Mouse (Mus musculus): Measurements from ENCODE around the gene Pde4c.
A peak's percentile ranks its signal among the peaks of the same experiment; 100 is the strongest.

The Pde4c gene

GRCm38 (mm10) chr8:70752000-70752764 lies 28.7 kb downstream of the Pde4c start:
- peak; percentile 89 to 90 for DNase-seq

DNA sequence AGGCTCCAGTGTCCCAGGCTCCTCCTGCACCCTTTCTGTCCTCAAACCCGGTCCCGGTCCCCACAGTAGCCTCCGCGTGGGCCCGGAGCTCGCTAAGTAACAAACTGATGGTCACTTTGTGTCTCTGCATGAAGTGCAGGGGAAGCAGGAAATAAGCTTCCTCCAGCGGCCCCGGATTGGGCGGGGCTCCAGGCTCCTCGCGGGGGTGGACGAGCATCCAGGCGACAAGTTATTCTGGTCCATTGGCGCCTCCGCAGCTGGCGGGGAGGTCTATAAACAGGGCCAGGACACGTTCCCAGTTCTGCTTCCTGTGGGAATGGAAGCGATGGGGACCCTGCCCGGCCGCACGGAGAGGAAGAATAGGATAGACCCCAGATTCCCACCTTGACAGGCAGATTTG lies 29.6 kb downstream of the Pde4c start:
- DNase-seq = peak; percentile 91 to 94

GRCm38 (mm10) chr8:70754043-70754870 lies 30.7 kb downstream of the Pde4c start, which contains the start of gene Rab3a:
Gene Rab3a (plus strand): TSS chr8:70754679.
- peak; percentile 96 to 98 for DNase-seq

DNA sequence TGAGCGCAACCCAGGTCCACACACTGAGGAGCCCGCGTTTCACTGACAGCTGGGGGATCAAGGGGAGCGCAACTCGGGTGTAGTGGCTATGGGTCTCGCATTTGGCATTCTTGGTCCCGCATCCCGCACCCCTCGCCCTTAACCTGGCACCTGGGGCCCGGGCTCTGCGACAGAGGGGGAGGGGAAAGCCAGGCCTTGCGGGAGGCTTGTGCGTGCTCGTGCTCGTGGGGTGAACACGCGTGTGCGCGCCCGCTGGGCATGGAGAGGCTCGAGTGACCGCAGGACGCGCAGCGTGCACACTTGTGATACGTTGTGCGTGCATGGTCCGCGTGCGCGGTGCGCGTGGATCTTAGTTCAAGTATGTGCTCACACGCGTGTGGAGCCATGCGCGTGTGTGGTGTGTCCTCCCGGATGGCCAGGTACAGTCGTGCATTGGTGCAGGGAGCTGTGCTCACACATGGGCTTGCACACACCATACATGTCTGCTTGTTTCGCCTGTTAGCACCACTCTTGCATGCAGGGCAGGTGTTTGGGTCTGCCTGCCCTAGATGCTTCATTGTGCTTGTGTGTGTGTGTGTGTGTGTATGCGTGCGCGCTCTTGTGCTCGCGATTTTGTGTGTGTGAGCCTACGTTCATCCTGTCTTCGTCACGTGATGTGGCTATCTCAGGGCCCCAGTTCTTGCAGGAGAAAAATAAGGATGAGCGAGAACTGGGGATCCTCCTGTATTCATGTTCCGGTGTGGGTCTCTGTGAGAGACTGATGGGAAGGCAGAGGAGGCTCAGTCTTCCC lies 31.5 kb downstream of the Pde4c start:
- peak; percentile 75 to 83 for DNase-seq

- DNase-seq = peak; percentile 4 to 7
Observed at GRCm38 (mm10) chr8:70755661-70756475, 32.3 kb downstream of the Pde4c start.

DNA sequence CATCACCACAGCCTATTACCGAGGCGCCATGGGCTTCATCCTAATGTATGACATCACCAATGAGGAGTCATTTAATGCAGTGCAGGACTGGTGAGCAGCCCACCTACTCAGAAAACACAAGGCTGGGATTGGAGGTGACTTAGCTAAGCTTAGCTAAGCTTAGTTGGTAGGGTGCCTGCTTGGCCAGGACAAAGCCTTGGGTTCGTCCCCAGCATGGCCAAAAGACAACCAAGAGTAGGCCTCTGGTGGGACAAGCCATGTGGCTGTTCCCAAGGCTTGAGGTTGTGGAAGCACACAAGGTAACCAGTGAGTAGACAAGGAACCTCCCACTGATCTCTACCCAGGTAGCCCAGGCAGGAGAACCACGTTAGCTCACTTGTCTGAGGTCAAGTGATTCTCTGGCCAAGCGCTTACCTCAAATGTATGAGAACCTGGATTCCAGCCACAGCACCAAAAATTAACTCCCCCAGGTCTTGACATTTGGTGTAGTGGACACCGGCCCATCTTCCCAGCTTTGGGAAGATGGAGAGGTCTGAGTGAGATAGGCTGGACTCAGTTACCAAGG lies 33.0 kb downstream of the Pde4c start:
- peak; percentile 1 to 3 for DNase-seq

DNA sequence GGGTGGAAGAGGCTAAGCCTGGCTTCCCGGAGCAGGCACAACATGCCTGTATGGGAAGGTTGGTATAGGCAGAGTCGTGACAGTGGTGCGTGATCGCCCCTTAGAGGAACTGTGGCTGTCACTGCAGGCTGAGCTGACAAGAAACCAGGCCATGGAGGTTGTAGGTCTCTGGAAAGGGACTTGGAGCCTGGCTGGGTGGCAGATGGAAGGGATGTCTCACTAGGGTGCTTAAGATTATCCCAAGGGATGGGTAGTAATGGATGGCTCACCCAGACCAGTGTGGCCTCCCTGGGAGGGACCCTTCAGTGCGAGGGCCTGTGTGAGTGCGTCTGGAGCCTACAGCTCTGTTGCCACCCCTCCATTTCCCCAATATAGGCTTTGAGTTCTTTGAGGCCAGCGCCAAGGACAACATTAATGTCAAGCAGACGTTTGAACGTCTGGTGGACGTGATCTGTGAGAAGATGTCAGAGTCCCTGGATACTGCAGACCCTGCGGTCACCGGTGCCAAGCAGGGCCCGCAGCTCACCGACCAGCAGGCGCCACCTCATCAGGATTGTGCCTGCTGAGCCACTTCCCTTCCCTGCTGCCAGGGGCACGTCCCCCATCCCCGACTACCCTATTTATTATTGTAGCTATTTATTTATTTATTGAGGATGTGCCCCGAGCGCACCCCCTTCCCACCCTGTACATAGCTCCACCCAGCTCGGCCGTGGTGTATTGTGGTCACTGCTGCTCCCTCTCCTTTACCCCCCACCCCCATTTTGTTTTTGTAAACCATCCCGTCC lies 34.2 kb downstream of the Pde4c start:
- DNase-seq = peak; percentile 59 to 69

- peak in 1 of 2 experiments; percentile 4 for DNase-seq
Observed at GRCm38 (mm10) chr8:70758308-70758615, 34.7 kb downstream of the Pde4c start.

DNA sequence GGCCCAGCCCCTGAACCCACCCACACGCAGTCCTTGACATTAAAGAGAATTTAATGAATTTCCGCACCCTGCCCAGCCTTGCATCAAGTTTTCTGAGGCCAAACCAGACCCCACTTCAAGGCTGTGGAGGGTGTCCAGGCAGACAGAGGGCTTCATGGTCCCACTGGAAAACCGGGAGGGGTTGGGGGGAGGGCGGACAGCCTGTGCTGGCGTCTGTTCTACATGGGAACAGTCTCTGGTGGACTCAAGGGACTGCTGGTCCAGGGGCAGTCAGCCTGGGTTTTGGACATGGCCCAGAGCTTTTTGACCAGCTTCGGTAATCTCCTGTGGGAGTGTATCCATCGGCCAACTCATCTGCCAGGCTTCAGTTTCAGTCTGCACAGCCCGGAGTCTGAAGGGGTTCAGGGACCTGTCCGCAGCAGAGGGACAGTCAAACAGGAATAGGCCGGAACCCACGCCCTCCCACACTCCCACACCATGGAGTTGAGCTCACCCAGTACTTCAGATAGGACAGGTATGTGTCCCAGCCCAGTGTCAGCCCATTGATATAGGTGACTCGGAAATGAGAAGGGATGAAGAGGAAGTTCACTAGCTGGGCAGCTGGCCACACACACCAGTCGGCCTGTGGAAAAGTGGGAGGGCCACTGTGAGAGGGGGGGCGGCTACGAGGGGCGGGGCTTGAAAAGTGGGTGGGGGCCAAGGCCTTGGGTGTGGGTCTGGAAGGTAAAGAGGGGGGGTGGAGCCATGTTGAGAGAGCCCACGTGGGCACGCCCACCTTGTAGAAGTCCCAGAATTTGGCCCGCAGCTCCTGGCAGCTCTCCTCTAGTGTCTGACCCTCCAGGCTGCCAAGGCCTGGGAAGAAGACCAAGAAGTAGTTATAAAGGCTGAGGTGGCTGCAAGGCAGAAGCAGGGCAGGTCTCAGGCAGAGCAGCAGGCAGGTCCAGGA lies 35.4 kb downstream of the Pde4c start:
- peak; percentile 53 to 58 for DNase-seq

DNA sequence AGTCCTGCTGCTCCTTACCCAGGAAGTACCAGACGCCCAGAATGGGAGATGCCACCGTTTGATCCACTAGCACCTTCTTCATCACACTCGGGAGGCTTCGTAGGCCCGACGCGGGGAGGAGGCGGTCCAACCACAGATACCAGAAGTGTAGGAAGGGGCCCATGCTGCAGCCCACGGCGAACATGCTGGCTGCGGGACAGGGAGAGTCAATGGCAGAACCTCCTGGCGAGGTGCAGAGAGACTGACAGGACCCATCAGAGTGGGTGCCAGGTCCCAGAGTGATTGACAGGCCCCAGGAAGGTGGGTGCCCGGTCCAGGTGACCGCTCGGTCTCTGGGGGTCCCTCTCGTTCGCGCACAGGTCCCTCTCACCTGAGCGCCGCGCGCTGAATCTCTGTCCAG lies 36.8 kb downstream of the Pde4c start:
- no peak for DNase-seq

GRCm38 (mm10) chr8:70760775-70761406 lies 37.4 kb downstream of the Pde4c start, which contains the start of gene Mpv17l2:
Gene Mpv17l2 (minus strand): TSS chr8:70760946.
- peak; percentile 93 to 95 for DNase-seq

DNA sequence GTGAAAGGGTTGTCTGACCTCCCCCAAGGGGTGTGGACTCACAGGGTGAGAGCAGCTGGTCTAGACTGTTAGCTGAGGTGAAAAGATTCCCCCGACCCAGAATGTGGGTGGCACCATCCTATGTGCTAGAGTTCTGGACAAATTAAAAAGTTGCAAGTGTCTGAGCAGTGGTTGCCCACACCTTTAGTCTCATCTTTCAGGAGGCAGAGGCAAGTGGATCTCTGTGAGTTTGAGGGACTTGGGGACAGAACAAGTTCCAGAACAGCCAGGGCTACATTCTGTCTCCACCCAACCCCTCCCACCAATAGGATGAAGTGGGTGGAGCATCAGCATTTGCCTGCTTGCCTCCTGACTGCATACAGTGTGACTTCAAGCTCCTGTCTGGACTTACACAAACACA lies 38.6 kb downstream of the Pde4c start:
- DNase-seq = no peak

GRCm38 (mm10) chr8:70763354-70763753 lies 39.8 kb downstream of the Pde4c start:
- peak; percentile 79 for DNase-seq

DNA sequence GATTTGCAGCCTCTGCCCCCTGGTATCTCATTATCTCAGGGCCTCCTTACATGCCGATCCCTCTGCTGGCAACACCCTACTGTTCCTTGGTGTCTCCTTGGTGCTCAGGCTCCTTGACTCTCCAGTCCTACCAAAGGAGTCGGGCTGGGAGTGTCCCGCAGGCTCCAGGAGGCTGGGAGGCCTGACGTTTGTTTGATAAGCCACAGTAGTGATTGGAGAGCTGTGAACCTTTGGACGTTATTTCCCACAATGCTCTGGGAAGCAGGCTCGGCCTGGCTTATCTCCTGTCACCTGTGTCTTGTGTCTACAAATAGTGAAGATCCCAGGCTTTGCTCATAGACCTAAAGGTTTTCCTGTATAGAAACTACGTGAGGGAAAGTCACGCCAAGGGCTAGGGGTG lies 40.5 kb downstream of the Pde4c start:
- DNase-seq = no peak

- DNase-seq = no peak
Observed at GRCm38 (mm10) chr8:70764676-70765075, 41.2 kb downstream of the Pde4c start.

DNA sequence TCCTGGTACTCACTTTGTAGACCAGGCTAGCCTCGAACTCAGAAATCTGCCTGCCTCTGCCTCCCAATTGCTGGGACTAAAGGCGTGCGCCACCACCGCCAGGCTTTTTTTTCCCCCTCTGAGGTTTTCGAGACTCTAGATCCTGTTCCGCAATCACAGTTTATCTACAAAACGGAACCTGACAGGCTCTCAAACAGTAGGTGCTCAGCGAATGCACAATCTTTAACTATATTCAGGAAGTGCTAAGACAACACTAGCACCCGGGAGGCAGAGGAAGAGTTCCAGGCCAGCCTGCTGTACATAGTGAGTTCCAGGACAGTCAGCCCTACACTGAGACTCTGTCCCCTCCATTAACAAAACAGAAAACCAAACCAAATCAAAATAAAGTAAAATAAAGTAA lies 41.8 kb downstream of the Pde4c start:
- DNase-seq = no peak

DNA sequence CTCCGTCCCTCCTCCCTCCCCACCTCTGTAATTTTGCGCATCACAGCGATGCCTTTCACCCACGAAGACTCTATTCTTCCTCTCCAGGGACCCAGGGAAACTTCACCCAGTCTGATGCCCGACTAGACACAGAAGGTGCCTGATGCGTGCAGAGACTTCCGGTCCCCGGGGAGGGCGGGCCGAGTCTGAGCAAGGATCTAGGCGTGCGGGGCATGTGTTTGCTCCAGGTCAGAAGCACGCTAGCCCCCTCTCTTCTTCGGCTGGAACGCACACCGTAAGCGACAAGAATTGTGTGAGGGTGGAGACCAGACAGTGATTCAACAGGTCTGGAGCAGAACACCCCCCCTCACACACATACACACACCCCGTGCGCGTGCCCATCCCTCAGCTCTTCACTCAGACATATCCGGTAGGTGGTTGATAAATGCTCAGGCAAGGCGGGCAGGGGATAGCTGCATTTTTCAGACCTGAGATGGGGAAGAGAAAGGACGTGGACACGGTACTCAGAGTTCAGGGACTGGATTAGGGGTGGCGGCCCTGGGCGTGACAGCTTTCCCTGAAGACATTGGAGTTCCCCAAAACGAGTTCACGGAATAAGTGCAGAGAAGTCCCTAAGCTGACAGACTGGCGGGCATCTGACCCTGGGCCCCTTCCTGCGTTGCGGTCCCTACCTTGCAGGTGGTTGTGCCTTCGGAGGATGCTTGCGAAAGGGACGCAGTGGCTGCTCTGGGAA lies 42.5 kb downstream of the Pde4c start:
- DNase-seq = peak; percentile 64 to 77

GRCm38 (mm10) chr8:70766571-70767440 lies 43.3 kb downstream of the Pde4c start:
- peak; percentile 85 to 91 for DNase-seq
